Mouse (Mus musculus) CH12.LX (cell line): ENCODE measurements around the gene Suco.

Experiments used
- CHD2 ChIP-seq: IDR thresholded peaks from 2 replicates; pipeline ENCODE4 v1.6.1; 2011; ENCODE audit warnings: low read length, improper control_type of control experiment
- CTCF ChIP-seq, 2 experiments: IDR thresholded peaks in 1 of 2; conservative IDR thresholded peaks in 1 of 2; 2 replicates each; pipeline ENCODE4 v1.5.1; 2011 to 2012; ENCODE audit warnings: low read depth in 2 of 2, low read length in 2 of 2, improper control_type of control experiment in 1 of 2, inconsistent platforms in 1 of 2, mild to moderate bottlenecking in 1 of 2, moderate library complexity in 1 of 2
- E2F4 ChIP-seq: IDR thresholded peaks from 2 replicates; pipeline ENCODE4 v1.6.1; 2011; ENCODE audit warnings: low read depth, low read length, improper control_type of control experiment; ENCODE audit not compliant: insufficient replicate concordance
- ELF1 ChIP-seq: IDR thresholded peaks from 2 replicates; pipeline ENCODE4 v1.6.1; 2014; ENCODE audit warnings: low read depth, mild to moderate bottlenecking, inconsistent platforms, low read length, improper control_type of control experiment
- EP300 ChIP-seq: IDR thresholded peaks from 2 replicates; pipeline ENCODE4 v1.6.1; 2011; ENCODE audit warnings: low read length, improper control_type of control experiment
- ETS1 ChIP-seq: conservative IDR thresholded peaks from 2 replicates; pipeline ENCODE4 v1.6.1; 2012; ENCODE audit warnings: low read depth, mild to moderate bottlenecking, inconsistent platforms, low read length, improper control_type of control experiment, moderate library complexity
- HCFC1 ChIP-seq: IDR thresholded peaks from 2 replicates; pipeline ENCODE4 v1.6.1; 2012; ENCODE audit warnings: low read depth, mild to moderate bottlenecking, inconsistent platforms, low read length, improper control_type of control experiment
- KAT2A ChIP-seq: IDR thresholded peaks from 2 replicates; pipeline ENCODE4 v1.6.1; 2012; ENCODE audit warnings: low read length, improper control_type of control experiment, inconsistent platforms; ENCODE audit not compliant: insufficient replicate concordance
- POLR2A ChIP-seq: IDR thresholded peaks from 2 replicates; pipeline ENCODE4 v1.6.1; 2011; ENCODE audit warnings: low read depth, mild to moderate bottlenecking, improper control_type of control experiment, low read length
- POLR2AphosphoS2 ChIP-seq: IDR thresholded peaks from 2 replicates; pipeline ENCODE4 v1.6.1; 2011; ENCODE audit warnings: low read depth, low read length, improper control_type of control experiment
- RAD21 ChIP-seq: IDR thresholded peaks from 2 replicates; pipeline ENCODE4 v1.6.1; 2011; ENCODE audit warnings: low read depth, mild to moderate bottlenecking, low read length, improper control_type of control experiment, moderate library complexity
- SIN3A ChIP-seq: IDR thresholded peaks from 2 replicates; pipeline ENCODE4 v1.6.1; 2012; ENCODE audit warnings: low read length, improper control_type of control experiment, inconsistent platforms
- SMC3 ChIP-seq: IDR thresholded peaks from 2 replicates; pipeline ENCODE4 v1.6.1; 2011; ENCODE audit warnings: low read depth, low read length, improper control_type of control experiment
- USF2 ChIP-seq: conservative IDR thresholded peaks from 2 replicates; pipeline ENCODE4 v1.6.1; 2011; ENCODE audit warnings: low read depth, low read length, improper control_type of control experiment

GRCm38 (mm10) chr1:161918682-161919372 is 42.3 kb upstream of the Suco start:
- TF ChIP-seq POLR2A = no peak; the same call in 1 of the 2 replicates
- 0 out of 2 replicates have a peak, but pooled peaks have one; percentile 31 for TF ChIP-seq HCFC1
- no peak for TF ChIP-seq CTCF (conservative IDR thresholded peaks at IDR 0.05 in 1 of 2, IDR thresholded peaks at IDR 0.05 in 1 of 2; ENCODE audit: low read depth in 2 of 2, low read length in 2 of 2)
- TF ChIP-seq USF2 = 0 out of 2 replicates have a peak, but pooled peaks have one; percentile 13
- TF ChIP-seq RAD21 = no peak; the same call in 1 of the 2 replicates
- TF ChIP-seq SIN3A = no peak
- TF ChIP-seq EP300 = peak; percentile 56
- peak; percentile 60; the same call in 1 of the 2 replicates for TF ChIP-seq ETS1
- no peak for TF ChIP-seq KAT2A
- peak; percentile 12 for TF ChIP-seq SMC3
- peak; percentile 90 for TF ChIP-seq CHD2
- TF ChIP-seq E2F4 = no peak
- TF ChIP-seq POLR2AphosphoS2 = no peak
- peak; percentile 6; the same call in 1 of the 2 replicates for TF ChIP-seq ELF1
